17 mouse cellular contexts compared by ENCODE assay signal in the genomic region with DNA sequence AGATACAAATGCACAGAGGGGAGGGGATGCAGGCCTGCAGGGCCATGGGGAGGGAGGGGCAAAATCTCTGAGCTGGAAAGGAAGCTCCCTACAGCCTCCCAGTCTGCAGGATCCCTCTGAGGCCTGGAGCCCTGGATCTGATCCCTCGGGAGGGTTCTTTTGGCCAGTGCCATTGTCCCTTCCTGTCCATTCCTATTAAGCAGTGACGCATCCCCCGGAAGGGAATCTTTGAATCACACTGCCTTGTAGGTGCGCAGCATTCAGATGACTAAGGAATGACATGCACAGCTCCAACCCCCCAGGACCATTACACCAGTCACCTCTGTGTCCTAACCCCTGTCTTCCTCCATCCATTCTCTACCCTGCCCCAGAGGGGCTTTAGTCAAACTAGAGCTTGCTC. TPM values are rescaled to one million over a fixed set of nuclear protein-coding genes. Genes with fewer than 3 reads are reported as not detected.
A peak's percentile ranks its signal among the peaks of the same experiment; 100 is the strongest.
DNase-seq lines count a peak whose midpoint lies in the region; ATAC-seq lines count a peak whose summit lies in the region.
"Had no signal": no experiment of that assay in that cellular context is flagged by ENCODE, and none has a peak within 500 bp of the region (broad histone marks: within the 10 kb centered on the region; RNA-seq: fewer than 3 reads in every experiment).

No protein-coding gene starts in this region.

- H3K27ac ChIP-seq in midbrain, embryonic 10.5 days (replicated peaks): peak overlapping the region; percentile 57; the same call in 1 of the 2 replicates
- no peak overlapping the region for H3K27ac ChIP-seq in midbrain, embryonic 14.5 days (replicated peaks; ENCODE audit: low read depth, low read length)
- H3K27ac ChIP-seq: kidney, embryonic 15.5 days; lung, embryonic 15.5 days had no signal

- peak; percentile 32 for DNase-seq in adrenal gland, adult 2 months
- no peak for DNase-seq in adrenal gland, postnatal 10 days
- peak; percentile 58 to 74 for DNase-seq in heart, adult 9 months (ENCODE audit: low spot score in 2 of 2)
- no peak for DNase-seq in heart, postnatal 36 days
- no peak for DNase-seq in midbrain, embryonic 10.5 days (ENCODE audit: low spot score)
- DNase-seq in midbrain, embryonic 14.5 days: no peak
- DNase-seq in retina, embryonic 14.5 days (ENCODE audit: low spot score): peak; percentile 51
- no peak for DNase-seq in layer of hippocampus, postnatal 36 days
- DNase-seq: adrenal gland, adult 8-10 months; cerebellum, adult 8-10 months; right cerebral cortex, postnatal 25 days had no signal

- no peak overlapping the region for H3K4me2 ChIP-seq in midbrain, embryonic 14.5 days (ENCODE audit: low read length)
- H3K4me2 ChIP-seq: kidney, embryonic 15.5 days; liver, embryonic 11.5 days; lung, embryonic 15.5 days had no signal

- H3K9me3 ChIP-seq in midbrain, embryonic 10.5 days (replicated peaks): no peaks in the 10 kb centered on the region
- H3K9me3 ChIP-seq in midbrain, embryonic 14.5 days (ENCODE audit: control insufficient read depth, low read length): no peaks in the 10 kb centered on the region
- H3K9me3 ChIP-seq: kidney, embryonic 15.5 days; lung, embryonic 15.5 days; megakaryocyte, embryonic 14.5 days had no signal

- intact Hi-C loops in heart, postnatal 36 days (cut with DNase I): no loop called here

- H3K27me3 ChIP-seq in midbrain, embryonic 10.5 days (ENCODE audit: low read depth, poor library complexity, severe bottlenecking): no peaks in the 10 kb centered on the region; the same call in 1 of the 2 replicates
- no peaks in the 10 kb centered on the region for H3K27me3 ChIP-seq in midbrain, embryonic 14.5 days (ENCODE audit: control insufficient read depth, insufficient read depth, low read length)
- H3K27me3 ChIP-seq: kidney, embryonic 15.5 days; megakaryocyte, embryonic 14.5 days had no signal

- ATAC-seq in midbrain, embryonic 14.5 days (ENCODE audit: low FRiP score, low TSS enrichment): no peak
- ATAC-seq: forebrain, embryonic 16.5 days; hindbrain, embryonic 16.5 days had no signal

- WGBS in midbrain, embryonic 10.5 days: 38% methylated on average over 4 of the region's 4 CpGs
- 19% methylated on average over 4 of the region's 4 CpGs for WGBS in midbrain, embryonic 14.5 days

- H3K4me3 ChIP-seq in midbrain, embryonic 10.5 days: no peak overlapping the region
- no peak overlapping the region for H3K4me3 ChIP-seq in midbrain, embryonic 14.5 days (replicated peaks; ENCODE audit: low read depth, low read length)
- H3K4me3 ChIP-seq: kidney, embryonic 15.5 days; lung, embryonic 15.5 days; megakaryocyte, embryonic 14.5 days had no signal

- H3K9ac ChIP-seq in midbrain, embryonic 14.5 days (replicated peaks; ENCODE audit: low read length): no peak overlapping the region
- H3K9ac ChIP-seq: kidney, embryonic 15.5 days; lung, embryonic 15.5 days had no signal

- H3K36me3 ChIP-seq in midbrain, embryonic 10.5 days: no peaks in the 10 kb centered on the region
- H3K36me3 ChIP-seq in midbrain, embryonic 14.5 days (ENCODE audit: control insufficient read depth, insufficient read depth, low read length): no peaks in the 10 kb centered on the region
- H3K36me3 ChIP-seq: kidney, embryonic 15.5 days; lung, embryonic 15.5 days had no signal

- H3K4me1 ChIP-seq in midbrain, embryonic 10.5 days: peaks cover 61% of the 10 kb centered on the region
- peaks cover 16% of the 10 kb centered on the region for H3K4me1 ChIP-seq in midbrain, embryonic 14.5 days (ENCODE audit: control insufficient read depth, insufficient read depth, low read length)

RNA-seq across cellular contexts. Expression of a gene that starts 2.1 kb away (rescaled TPM):
- 10 to 100 TPM; 15.5 to 30.5 TPM for total RNA-seq in adrenal gland, adult 2 months (2021)
- 20.4 and 21.3 TPM in 2 replicates for polyA plus RNA-seq in adrenal gland, adult 2 months (2012; rRNA removed)
- total RNA-seq in adrenal gland, postnatal 10 days (2021): 10 to 100 TPM; 16.5 to 16.6 TPM
- total RNA-seq in heart, postnatal 36 days (2021): 1 to 10 TPM; 3.5 to 3.6 TPM
- polyA plus RNA-seq in midbrain, embryonic 10.5 days (2016; fragmentation: Nextera tagmentation; extraction: Ambion mirVana): 2.7 and 3.7 TPM in 2 replicates
- 7.0 and 8.4 TPM in 2 replicates for polyA plus RNA-seq in midbrain, embryonic 14.5 days (2014; fragmentation: Nextera tagmentation; extraction: Ambion mirVana)
- 1 to 10 TPM; 5.8 TPM for total RNA-seq in layer of hippocampus, postnatal 36 days (2021)

RNA-seq across cellular contexts. Expression of a gene that starts 28.3 kb away (rescaled TPM):
- under 1 TPM; 0.66 to 0.97 TPM for total RNA-seq in adrenal gland, adult 2 months (2021)
- polyA plus RNA-seq in adrenal gland, adult 2 months (2012; rRNA removed): 0.11 and 0.32 TPM in 2 replicates
- 1 to 10 TPM; 4.2 to 7.4 TPM for total RNA-seq in adrenal gland, postnatal 10 days (2021)
- 10 to 100 TPM; 15.8 to 17.1 TPM for total RNA-seq in heart, postnatal 36 days (2021)
- polyA plus RNA-seq in midbrain, embryonic 10.5 days (2016; fragmentation: Nextera tagmentation; extraction: Ambion mirVana): 0.30 and 0.47 TPM in 2 replicates
- 0.34 and 0.54 TPM in 2 replicates for polyA plus RNA-seq in midbrain, embryonic 14.5 days (2014; fragmentation: Nextera tagmentation; extraction: Ambion mirVana)
- total RNA-seq in layer of hippocampus, postnatal 36 days (2021): 1 to 10 TPM in 1 of 2 experiments, under 1 TPM in 1; 0.56 to 1.1 TPM

Comparison
In these comparisons a context has a peak if more than half of its experiments do, and no peak if none do; other contexts are left out.
1. DNase-seq: peak in adrenal gland, adult 2 months (single experiment), heart, adult 9 months (2 of 2) and retina, embryonic 14.5 days (single experiment); none in adrenal gland, postnatal 10 days (single experiment), heart, postnatal 36 days (0 of 2), midbrain, embryonic 10.5 days (single experiment), midbrain, embryonic 14.5 days (single experiment) and layer of hippocampus, postnatal 36 days (0 of 2).